Mouse (Mus musculus) neural tube, embryonic 12.5 days (tissue): Measurements from ENCODE around the gene Pdlim4. TPM values are rescaled to one million over a fixed set of nuclear protein-coding genes. Genes with fewer than 3 reads are reported as not detected.

Experiments
- ATAC-seq: fragments of 200-750 bp; cut with Nextera tagmentation; 2 replicates; pipeline ENCODE4 v1.8.0; 2017; ENCODE audit warnings: low read depth, mild to moderate bottlenecking, moderate TSS enrichment, moderate library complexity; ENCODE audit not compliant: low FRiP score
- H3K27ac ChIP-seq: fragments of 300-500 bp; sonication (generic); 2 replicates; pipeline ENCODE4 v1.5.1; 2016
- H3K27me3 ChIP-seq: fragments of 300-500 bp; sonication (generic); replicated peaks from 2 replicates; pipeline ENCODE4 v1.6.1; 2016; ENCODE audit warnings: mild to moderate bottlenecking
- H3K36me3 ChIP-seq: fragments of 300-500 bp; sonication (generic); 2 replicates; pipeline ENCODE4 v1.6.1; 2016; ENCODE audit warnings: mild to moderate bottlenecking
- H3K4me1 ChIP-seq: fragments of 300-500 bp; sonication (generic); 2 replicates; pipeline ENCODE4 v1.6.1; 2016
- H3K4me2 ChIP-seq: fragments of 300-500 bp; sonication (generic); replicated peaks from 2 replicates; pipeline ENCODE4 v1.6.1; 2016; ENCODE audit warnings: mild to moderate bottlenecking
- H3K4me3 ChIP-seq: fragments of 300-500 bp; sonication (generic); 2 replicates; pipeline ENCODE4 v1.5.1; 2016
- H3K9ac ChIP-seq: fragments of 300-500 bp; sonication (generic); 2 replicates; pipeline ENCODE4 v1.6.1; 2016; ENCODE audit warnings: mild to moderate bottlenecking
- H3K9me3 ChIP-seq: fragments of 300-500 bp; sonication (generic); 2 replicates; pipeline ENCODE4 v1.6.1; 2016; ENCODE audit warnings: mild to moderate bottlenecking
- WGBS: fragments of 180-500 bp; shearing (Covaris S2); methylation state at CpG from one replicate; pipeline ENCODE4 v1.1.7; 2016; 5-methylcytosine and 5-hydroxymethylcytosine counted together
- polyA plus RNA-seq: library from polyadenylated mRNA; unstranded; fragments of >200 nt; fragmentation: Nextera tagmentation; extraction: Ambion mirVana; gene quantifications from 2 replicates; pipeline ENCODE4 v1.2.1, GENCODE M21; 2016

Gene Pdlim4
- polyA plus RNA-seq, 1 experiment from 2014 or later, result 51.4 TPM

- WGBS, result 53% methylated on average over 5 of the region's 5 CpGs
Observed at GRCm38 (mm10) chr11:54088947-54089317, 20.1 kb upstream of the Pdlim4 start.

GRCm38 (mm10) chr11:54088253-54088946 is 19.6 kb upstream of the Pdlim4 start:
- no peaks in the 10 kb centered on the region for H3K27me3 ChIP-seq
- no peak for ATAC-seq
- no peaks in the 10 kb centered on the region for H3K9me3 ChIP-seq
- H3K4me1 ChIP-seq, result no peaks in the 10 kb centered on the region
- H3K4me3 ChIP-seq, result no peak overlapping the region
- no peak overlapping the region for H3K9ac ChIP-seq
- 81% methylated on average over 7 of the region's 7 CpGs for WGBS
- H3K36me3 ChIP-seq, result no peaks in the 10 kb centered on the region
- H3K27ac ChIP-seq, result no peak overlapping the region
- no peak overlapping the region for H3K4me2 ChIP-seq

More at GRCm38 (mm10) chr11:54088947-54089317, 20.1 kb upstream of the Pdlim4 start:
- Histone ChIP-seq H3K36me3 (no peaks in the 10 kb centered on the region), H3K4me1 (no peaks in the 10 kb centered on the region), H3K9ac (no peak overlapping the region), H3K27ac (no peak overlapping the region), H3K4me3 (no peak overlapping the region), H3K4me2 (no peak overlapping the region), H3K27me3 (no peaks in the 10 kb centered on the region), H3K9me3 (no peaks in the 10 kb centered on the region)
- ATAC-seq, result no peak

- 64% methylated on average over 5 of the region's 5 CpGs for WGBS
- no peaks in the 10 kb centered on the region for H3K4me1 ChIP-seq
- no peak overlapping the region for H3K4me2 ChIP-seq
Observed at GRCm38 (mm10) chr11:54085816-54086215, 17.0 kb upstream of the Pdlim4 start.

GRCm38 (mm10) chr11:54084976-54085375 is 16.2 kb upstream of the Pdlim4 start:
- no peak for ATAC-seq
- H3K9ac ChIP-seq, result no peak overlapping the region
- no peaks in the 10 kb centered on the region for H3K9me3 ChIP-seq
- no peak overlapping the region for H3K27ac ChIP-seq
- WGBS, result 84% methylated on average over 1 of the region's 1 CpGs
- no peaks in the 10 kb centered on the region for H3K27me3 ChIP-seq
- no peak overlapping the region for H3K4me3 ChIP-seq
- no peak overlapping the region for H3K4me2 ChIP-seq
- H3K36me3 ChIP-seq, result no peaks in the 10 kb centered on the region
- no peaks in the 10 kb centered on the region for H3K4me1 ChIP-seq

More at GRCm38 (mm10) chr11:54085816-54086215, 17.0 kb upstream of the Pdlim4 start:
- no peak overlapping the region for H3K27ac ChIP-seq
- no peaks in the 10 kb centered on the region for H3K36me3 ChIP-seq
- no peak for ATAC-seq
- no peaks in the 10 kb centered on the region for H3K27me3 ChIP-seq
- no peak overlapping the region for H3K9ac ChIP-seq
- H3K4me3 ChIP-seq, result no peak overlapping the region
- no peaks in the 10 kb centered on the region for H3K9me3 ChIP-seq

- no peak overlapping the region for H3K4me2 ChIP-seq
- no peak overlapping the region for H3K4me3 ChIP-seq
- no peaks in the 10 kb centered on the region for H3K36me3 ChIP-seq
- H3K9ac ChIP-seq, result no peak overlapping the region
- ATAC-seq, result no peak
- no peak overlapping the region for H3K27ac ChIP-seq
- no peaks in the 10 kb centered on the region for H3K4me1 ChIP-seq
- 92% methylated on average over 5 of the region's 5 CpGs for WGBS
- H3K9me3 ChIP-seq, result no peaks in the 10 kb centered on the region
- no peaks in the 10 kb centered on the region for H3K27me3 ChIP-seq
Observed at GRCm38 (mm10) chr11:54082725-54083124, 13.9 kb upstream of the Pdlim4 start.

- Histone ChIP-seq H3K27me3 (no peaks in the 10 kb centered on the region), H3K9me3 (no peaks in the 10 kb centered on the region), H3K4me2 (no peak overlapping the region), H3K4me3 (no peak overlapping the region), H3K9ac (no peak overlapping the region), H3K36me3 (no peaks in the 10 kb centered on the region), H3K27ac (no peak overlapping the region), H3K4me1 (no peaks in the 10 kb centered on the region)
- no peak for ATAC-seq
- WGBS, result 36% methylated on average over 7 of the region's 7 CpGs
Observed at GRCm38 (mm10) chr11:54080435-54080834, 11.6 kb upstream of the Pdlim4 start.

GRCm38 (mm10) chr11:54076101-54076500 is 7.3 kb upstream of the Pdlim4 start:
- ATAC-seq, result no peak
- Histone ChIP-seq H3K4me3 (no peak overlapping the region), H3K27me3 (no peaks in the 10 kb centered on the region), H3K9me3 (no peaks in the 10 kb centered on the region), H3K36me3 (no peaks in the 10 kb centered on the region), H3K27ac (no peak overlapping the region), H3K4me1 (no peaks in the 10 kb centered on the region), H3K9ac (no peak overlapping the region), H3K4me2 (no peak overlapping the region)
- WGBS, result 87% methylated on average over 1 of the region's 1 CpGs

GRCm38 (mm10) chr11:54075353-54075752 is 6.5 kb upstream of the Pdlim4 start:
- Histone ChIP-seq H3K4me3 (no peak overlapping the region), H3K4me1 (no peaks in the 10 kb centered on the region), H3K27me3 (no peaks in the 10 kb centered on the region), H3K9me3 (no peaks in the 10 kb centered on the region), H3K27ac (no peak overlapping the region), H3K9ac (no peak overlapping the region), H3K36me3 (no peaks in the 10 kb centered on the region), H3K4me2 (no peak overlapping the region)
- 76% methylated on average over 6 of the region's 6 CpGs for WGBS
- no peak for ATAC-seq

- ATAC-seq, result no peak
- Histone ChIP-seq H3K9me3 (no peaks in the 10 kb centered on the region), H3K27me3 (no peaks in the 10 kb centered on the region; the same call in 1 of the 2 replicates), H3K36me3 (no peaks in the 10 kb centered on the region), H3K4me3 (no peak overlapping the region), H3K27ac (no peak overlapping the region), H3K4me1 (0 out of 2 replicates have a peak, but pooled peaks cover 4% of the 10 kb centered on the region), H3K4me2 (no peak overlapping the region), H3K9ac (no peak overlapping the region)
- 42% methylated on average over 4 of the region's 4 CpGs for WGBS
Observed at GRCm38 (mm10) chr11:54073291-54073690, 4.5 kb upstream of the Pdlim4 start.

- no peak overlapping the region for H3K4me2 ChIP-seq
- no peaks in the 10 kb centered on the region for H3K9me3 ChIP-seq
- H3K27ac ChIP-seq, result no peak overlapping the region
- 88% methylated on average over 5 of the region's 5 CpGs for WGBS
- ATAC-seq, result no peak
- no peaks in the 10 kb centered on the region; the same call in 1 of the 2 replicates for H3K27me3 ChIP-seq
- no peaks in the 10 kb centered on the region for H3K36me3 ChIP-seq
- no peak overlapping the region for H3K9ac ChIP-seq
- H3K4me1 ChIP-seq, result peaks cover 13% of the 10 kb centered on the region
- no peak overlapping the region for H3K4me3 ChIP-seq
Observed at GRCm38 (mm10) chr11:54071726-54072445, 3.1 kb upstream of the Pdlim4 start.

- Histone ChIP-seq H3K27me3 (peaks cover 3% of the 10 kb centered on the region; the same call in 1 of the 2 replicates), H3K9me3 (no peaks in the 10 kb centered on the region), H3K4me1 (peaks cover 13% of the 10 kb centered on the region), H3K27ac (no peak overlapping the region), H3K4me3 (peak overlapping the region; percentile 64), H3K4me2 (peak overlapping the region; percentile 92), H3K36me3 (no peaks in the 10 kb centered on the region), H3K9ac (peak overlapping the region; percentile 77)
- no peak for ATAC-seq
- 47% methylated on average over 4 of the region's 4 CpGs for WGBS
Observed at GRCm38 (mm10) chr11:54067996-54068519, 756 bp downstream of the Pdlim4 start.

- no peak overlapping the region for H3K27ac ChIP-seq
Observed at GRCm38 (mm10) chr11:54067318-54067995, 1.4 kb downstream of the Pdlim4 start.

More at GRCm38 (mm10) chr11:54067318-54067995, 1.4 kb downstream of the Pdlim4 start:
- Histone ChIP-seq H3K4me1 (peaks cover 13% of the 10 kb centered on the region), H3K27me3 (peaks cover 3% of the 10 kb centered on the region; the same call in 1 of the 2 replicates), H3K9me3 (no peaks in the 10 kb centered on the region), H3K4me2 (peak overlapping the region; percentile 92), H3K9ac (peak overlapping the region; percentile 77), H3K4me3 (peak overlapping the region; percentile 64), H3K36me3 (no peaks in the 10 kb centered on the region)
- ATAC-seq, result no peak
- WGBS, result 38% methylated on average over 12 of the region's 12 CpGs
